8 mouse cellular contexts compared by ENCODE assay signal in genomic region chr11:51658705-51659104, GRCm38 (mm10). TPM values are rescaled to one million over a fixed set of nuclear protein-coding genes. Genes with fewer than 3 reads are reported as not detected.
DNase-seq lines count a peak whose midpoint lies in the region; ATAC-seq lines count a peak whose summit lies in the region.

No protein-coding gene starts in this region.

- no peak overlapping the region for H3K4me3 ChIP-seq in heart, embryonic 12.5 days
- no peak overlapping the region for H3K4me3 ChIP-seq in embryonic facial prominence, embryonic 13.5 days

- peaks cover 3% of the 10 kb centered on the region; the same call in 1 of the 2 replicates for H3K27me3 ChIP-seq in heart, embryonic 12.5 days (replicated peaks)
- H3K27me3 ChIP-seq in embryonic facial prominence, embryonic 13.5 days = no peaks in the 10 kb centered on the region

- no peaks in the 10 kb centered on the region for H3K9me3 ChIP-seq in heart, embryonic 12.5 days (replicated peaks)
- no peaks in the 10 kb centered on the region for H3K9me3 ChIP-seq in embryonic facial prominence, embryonic 13.5 days

- 0 out of 2 replicates have a peak, but pooled peaks have one; percentile 33 for ATAC-seq in heart, embryonic 12.5 days (ENCODE audit: insufficient number of reproducible peaks, low FRiP score)
- ATAC-seq in embryonic facial prominence, embryonic 13.5 days (ENCODE audit: insufficient number of reproducible peaks, insufficient read depth, low FRiP score, low TSS enrichment, low read depth) = 0 out of 2 replicates have a peak, but pooled peaks have one; percentile 73
- no peak for ATAC-seq in cerebellum, adult (ENCODE audit: insufficient number of reproducible peaks, low FRiP score, low TSS enrichment)

- H3K36me3 ChIP-seq in heart, embryonic 12.5 days = no peaks in the 10 kb centered on the region
- H3K36me3 ChIP-seq in embryonic facial prominence, embryonic 13.5 days = no peaks in the 10 kb centered on the region

- no peak overlapping the region for H3K27ac ChIP-seq in heart, embryonic 12.5 days (ENCODE audit: poor library complexity, severe bottlenecking)
- H3K27ac ChIP-seq in embryonic facial prominence, embryonic 13.5 days = peak overlapping the region; percentile 56

- intact Hi-C loops in heart, postnatal 25 days (cut with DNase I) = no loop called here

- no peak overlapping the region; the same call in 1 of the 2 replicates for H3K9ac ChIP-seq in heart, embryonic 12.5 days
- H3K9ac ChIP-seq in embryonic facial prominence, embryonic 13.5 days = peak overlapping the region; percentile 36

- peaks cover 8% of the 10 kb centered on the region for H3K4me1 ChIP-seq in heart, embryonic 12.5 days (replicated peaks)
- peaks cover 38% of the 10 kb centered on the region for H3K4me1 ChIP-seq in embryonic facial prominence, embryonic 13.5 days

- H3K4me2 ChIP-seq in heart, embryonic 12.5 days = no peak overlapping the region
- H3K4me2 ChIP-seq in embryonic facial prominence, embryonic 13.5 days = peak overlapping the region; percentile 40

- WGBS in heart, embryonic 12.5 days = 65% methylated on average over 6 of the region's 6 CpGs
- WGBS in embryonic facial prominence, embryonic 13.5 days = 23% methylated on average over 6 of the region's 6 CpGs

- DNase-seq in heart, postnatal 25 days (ENCODE audit: low spot score) = no peak
- DNase-seq in 3T3-L1 (ENCODE audit: low read depth, low spot score) = peak; percentile 69
- DNase-seq in kidney, postnatal 36 days = peak; percentile 88 to 95
- DNase-seq in retina, embryonic 14.5 days (ENCODE audit: low spot score) = no peak
- DNase-seq in gastrocnemius, adult 18-20 months (ENCODE audit: low spot score) = no peak

RNA-seq across cellular contexts. Expression of gene D930048N14Rik, which starts 8.0 kb away (rescaled TPM):
- 0.77 and 1.0 TPM in 2 replicates for polyA plus RNA-seq in heart, embryonic 12.5 days (2016; fragmentation: Nextera tagmentation; extraction: Ambion mirVana)
- under 1 TPM; 0.50 to 0.68 TPM for total RNA-seq in heart, postnatal 25 days (2021)
- polyA plus RNA-seq in embryonic facial prominence, embryonic 13.5 days (2015; fragmentation: Nextera tagmentation; extraction: Ambion mirVana) = 2.6 and 3.4 TPM in 2 replicates
- total RNA-seq in gastrocnemius, adult 18-20 months (2021) = under 1 TPM; 0.09 to 0.14 TPM

RNA-seq across cellular contexts. Expression of gene N4bp3, which starts 8.1 kb away (rescaled TPM):
- polyA plus RNA-seq in heart, embryonic 12.5 days (2016; fragmentation: Nextera tagmentation; extraction: Ambion mirVana) = 7.8 and 8.4 TPM in 2 replicates
- 10 to 100 TPM; 11.6 to 16.1 TPM for total RNA-seq in heart, postnatal 25 days (2021)
- 19.0 and 21.2 TPM in 2 replicates for polyA plus RNA-seq in embryonic facial prominence, embryonic 13.5 days (2015; fragmentation: Nextera tagmentation; extraction: Ambion mirVana)
- total RNA-seq in gastrocnemius, adult 18-20 months (2021) = 1 to 10 TPM; 2.0 to 2.6 TPM

RNA-seq across cellular contexts. Expression of gene Rmnd5b, which starts 23.0 kb away (rescaled TPM):
- 27.9 and 28.5 TPM in 2 replicates for polyA plus RNA-seq in heart, embryonic 12.5 days (2016; fragmentation: Nextera tagmentation; extraction: Ambion mirVana)
- total RNA-seq in heart, postnatal 25 days (2021) = 10 to 100 TPM; 14.1 to 17.2 TPM
- 49.3 and 49.9 TPM in 2 replicates for polyA plus RNA-seq in embryonic facial prominence, embryonic 13.5 days (2015; fragmentation: Nextera tagmentation; extraction: Ambion mirVana)
- 10 to 100 TPM; 10.7 to 12.7 TPM for total RNA-seq in gastrocnemius, adult 18-20 months (2021)

RNA-seq across cellular contexts. Expression of gene 0610009B22Rik, which starts 30.0 kb away (rescaled TPM):
- 68.1 and 69.7 TPM in 2 replicates for polyA plus RNA-seq in heart, embryonic 12.5 days (2016; fragmentation: Nextera tagmentation; extraction: Ambion mirVana)
- total RNA-seq in heart, postnatal 25 days (2021) = 10 to 100 TPM; 35.1 to 36.7 TPM
- 87.7 and 102 TPM in 2 replicates for polyA plus RNA-seq in embryonic facial prominence, embryonic 13.5 days (2015; fragmentation: Nextera tagmentation; extraction: Ambion mirVana)
- total RNA-seq in gastrocnemius, adult 18-20 months (2021) = 10 to 100 TPM; 40.2 to 46.1 TPM

RNA-seq across cellular contexts. Expression of gene Nhp2, which starts 39.2 kb away (rescaled TPM):
- polyA plus RNA-seq in heart, embryonic 12.5 days (2016; fragmentation: Nextera tagmentation; extraction: Ambion mirVana) = 89.6 and 91.9 TPM in 2 replicates
- 10 to 100 TPM; 17.6 to 17.9 TPM for total RNA-seq in heart, postnatal 25 days (2021)
- 135 and 151 TPM in 2 replicates for polyA plus RNA-seq in embryonic facial prominence, embryonic 13.5 days (2015; fragmentation: Nextera tagmentation; extraction: Ambion mirVana)
- total RNA-seq in gastrocnemius, adult 18-20 months (2021) = 10 to 100 TPM; 24.2 to 28.1 TPM

Comparison
In these comparisons a context has a peak if more than half of its experiments do, and no peak if none do; other contexts are left out.
1. DNase-seq: peak in 3T3-L1 (single experiment) and kidney, postnatal 36 days (2 of 2); none in heart, postnatal 25 days (single experiment), retina, embryonic 14.5 days (single experiment) and gastrocnemius, adult 18-20 months (single experiment).